Mouse (Mus musculus) brain, embryonic 14.5 days (tissue): ENCODE data around the gene Pdpr. TPM values are rescaled to one million over a fixed set of nuclear protein-coding genes. Genes with fewer than 3 reads are reported as not detected.
A peak's percentile ranks its signal among the peaks of the same experiment; 100 is the strongest.
"Not testable (repeated sequence)": the region's sequence is repeated elsewhere in the genome, so short reads cannot be mapped to it uniquely, and the experiment has no call there.

Source experiments
- DNase-seq: peaks from one replicate; pipeline ENCODE4 v3.0.0-alpha.2; 2011; ENCODE audit warnings: low read depth
- CTCF ChIP-seq: fragments of 200-500 bp; IDR thresholded peaks from 2 replicates; pipeline ENCODE4 v1.5.1; 2012; ENCODE audit warnings: inconsistent platforms, mild to moderate bottlenecking, moderate library complexity, borderline replicate concordance; ENCODE audit not compliant: insufficient read depth, insufficient read length; ENCODE audit errors: extremely low read depth
- POLR2A ChIP-seq: fragments of 200-500 bp; IDR thresholded peaks from 2 replicates; pipeline ENCODE4 v1.6.1; 2012; ENCODE audit warnings: mild to moderate bottlenecking, inconsistent platforms, borderline replicate concordance; ENCODE audit not compliant: poor library complexity, insufficient read depth, insufficient read length, severe bottlenecking; ENCODE audit errors: extremely low read depth
- polyA plus RNA-seq: library from polyadenylated mRNA; depleted of rRNA; stranded (reverse); fragments of >200 nt; gene quantifications from 2 replicates; pipeline ENCODE4 v1.2.3, GENCODE M21; 2012; rRNA removed

Gene Pdpr
- polyA plus RNA-seq, 1 experiment = 14.3 TPM

DNA sequence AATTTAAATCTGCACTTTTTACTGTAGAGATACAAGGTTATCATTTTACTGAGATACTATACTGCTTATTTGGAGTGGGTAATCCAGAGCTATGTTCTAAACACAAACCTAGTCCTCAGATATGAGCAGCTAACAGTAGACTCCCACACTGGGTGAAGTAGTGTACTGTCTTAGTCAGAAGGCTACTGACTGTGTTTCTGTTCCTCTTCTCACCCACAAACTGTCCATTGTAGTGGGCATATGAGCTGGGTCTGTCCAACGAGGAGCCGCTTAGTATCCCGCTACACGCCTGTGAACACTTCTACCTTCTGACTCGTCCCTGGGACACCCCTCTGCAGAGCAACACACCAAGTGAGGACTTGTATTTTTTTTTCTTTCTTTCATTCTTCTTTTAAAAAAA lies 20.5 kb downstream of the Pdpr start:
- TF ChIP-seq CTCF (no peak), POLR2A (no peak)
- DNase-seq = no peak

DNA sequence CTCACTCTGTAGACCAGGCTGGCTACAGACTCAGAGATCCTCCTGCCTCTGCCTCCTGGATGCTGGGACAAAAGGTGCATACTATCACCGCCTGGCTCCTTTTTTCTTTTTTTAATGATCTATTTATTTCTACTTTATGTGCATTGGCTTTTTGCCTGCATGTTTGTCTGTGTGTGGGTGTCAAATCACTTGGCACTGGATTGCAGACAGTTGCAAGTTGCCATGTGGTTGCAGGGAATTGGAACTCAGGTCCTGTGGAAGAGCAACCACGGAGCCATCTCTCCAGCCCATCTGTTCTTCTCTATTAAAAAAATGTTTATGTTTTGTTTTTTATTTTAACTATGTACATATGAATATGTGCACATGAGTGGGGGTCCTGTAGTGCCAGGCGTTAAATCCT lies 25.1 kb downstream of the Pdpr start:
- peak; percentile 71 for DNase-seq
- TF ChIP-seq POLR2A = no peak
- TF ChIP-seq CTCF = no peak

DNA sequence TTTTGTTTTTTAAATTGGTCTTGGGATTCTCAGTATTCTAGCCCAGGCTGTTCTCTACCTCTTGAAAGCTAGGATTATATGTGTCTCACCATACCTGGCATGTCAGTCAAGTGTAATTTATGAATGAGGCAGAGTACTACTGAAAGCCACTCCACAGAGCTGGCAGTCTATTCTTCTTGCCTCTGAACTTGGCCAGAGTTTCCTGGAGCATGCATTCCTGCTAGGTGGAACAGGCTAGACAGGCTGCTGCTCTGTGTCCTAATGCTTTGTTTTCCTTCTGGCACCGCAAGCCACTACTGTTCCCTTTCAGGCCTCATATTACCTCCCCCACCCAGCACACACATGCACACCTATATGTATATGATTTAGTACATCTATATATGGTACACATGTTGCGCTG lies 36.3 kb downstream of the Pdpr start:
- DNase-seq = no peak
- TF ChIP-seq POLR2A = no peak
- TF ChIP-seq CTCF = no peak

DNA sequence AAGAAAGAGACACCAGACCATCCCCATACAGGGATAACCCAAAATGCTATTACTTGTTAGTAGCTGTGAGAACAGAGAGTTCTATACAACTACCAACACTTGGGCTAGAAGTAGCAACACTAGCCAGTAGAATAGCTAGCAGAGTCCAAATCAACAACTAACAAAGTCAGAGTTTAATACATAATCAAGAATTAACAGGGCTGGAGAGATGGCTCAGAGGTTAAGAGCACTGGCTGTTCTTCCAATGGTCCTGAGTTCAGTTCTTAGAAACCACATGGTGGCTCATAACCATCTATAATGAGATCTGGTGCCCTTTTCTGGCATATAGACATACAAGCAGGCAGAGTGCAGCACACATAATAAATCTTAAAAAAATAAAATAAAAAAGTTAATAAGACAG lies 48.1 kb downstream of the Pdpr start:
- TF ChIP-seq CTCF (no peak), POLR2A (no peak)
- no peak for DNase-seq

DNA sequence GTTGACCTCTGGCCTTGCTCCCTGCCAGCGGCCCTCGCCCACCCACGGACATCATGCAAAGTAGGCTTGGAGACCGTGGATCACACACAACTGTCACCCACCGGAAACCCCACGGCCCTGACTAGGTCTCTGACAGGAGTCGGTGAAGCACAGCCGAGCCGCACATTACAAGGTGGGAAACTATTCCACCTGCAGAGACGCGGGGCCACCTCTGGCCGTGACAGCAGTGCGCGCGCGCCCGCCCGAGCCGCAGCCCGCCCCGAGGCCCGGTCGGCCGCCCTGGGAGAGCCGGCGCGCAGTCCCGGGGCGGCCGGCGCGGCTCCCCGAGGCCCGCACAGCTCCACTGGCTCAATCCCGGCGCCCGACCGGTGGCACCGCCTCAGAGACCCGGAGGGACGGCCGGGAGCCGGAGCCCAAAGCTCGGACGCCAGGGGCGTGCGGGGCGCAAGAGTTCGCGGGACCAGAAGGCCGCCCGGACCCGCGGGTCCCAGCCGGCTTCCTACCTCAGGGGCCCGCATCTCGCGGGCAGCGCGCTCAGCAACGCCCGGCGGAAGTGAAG lies 50.5 kb downstream of the Pdpr start:
- DNase-seq = not testable (repeated sequence)

GRCm38 (mm10) chr8:111145460-111146012 lies 51.1 kb downstream of the Pdpr start:
- TF ChIP-seq POLR2A = 0 out of 2 replicates have a peak, but pooled peaks have one; percentile 6
- peak; percentile 95 for DNase-seq

GRCm38 (mm10) chr8:111155721-111156436 lies 61.4 kb downstream of the Pdpr start:
- TF ChIP-seq POLR2A (no peak), CTCF (no peak)
- DNase-seq = no peak

GRCm38 (mm10) chr8:111157617-111158016 lies 63.2 kb downstream of the Pdpr start:
- TF ChIP-seq POLR2A (no peak), CTCF (peak; percentile 66)
- peak; percentile 36 for DNase-seq

- DNase-seq = peak; percentile 65
- no peak for TF ChIP-seq POLR2A
These were observed 77.2 kb downstream of the Pdpr start for GRCm38 (mm10) chr8:111171661-111172060.

DNA sequence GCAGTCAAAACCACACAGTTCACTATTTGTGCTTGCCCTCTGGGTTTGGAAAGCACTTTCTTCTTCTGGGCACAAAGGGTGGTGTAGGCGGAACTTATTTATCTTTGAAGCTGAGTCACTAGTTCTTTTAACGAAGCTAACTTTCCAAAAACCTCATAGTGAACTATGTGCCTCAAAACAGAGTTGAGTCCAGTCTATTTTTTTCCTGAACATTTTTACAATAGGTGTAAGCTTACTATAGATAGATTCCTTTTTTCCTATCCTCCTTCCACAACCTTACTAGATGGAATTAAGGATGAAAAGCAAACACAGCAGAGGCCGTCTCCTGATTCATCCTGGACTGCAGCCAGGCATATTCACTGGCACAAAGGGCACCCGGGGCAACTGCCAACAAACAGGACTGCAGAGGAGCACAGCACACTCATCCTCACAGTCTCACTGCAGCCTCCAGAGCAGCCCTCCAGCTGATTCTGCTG lies 91.1 kb downstream of the Pdpr start:
- peak; percentile 77 for DNase-seq
- TF ChIP-seq POLR2A (no peak), CTCF (no peak)

Other genes with a start within 250 kb of the Pdpr start
- gene Cog4, start 248.0 kb upstream of the Pdpr start, polyA plus RNA-seq = 37.0 and 44.9 TPM in 2 replicates
- 72.0 and 81.3 TPM in 2 replicates for gene Sf3b3, start 247.8 kb upstream of the Pdpr start, polyA plus RNA-seq
- gene Fuk, start 192.1 kb upstream of the Pdpr start, polyA plus RNA-seq = 12.4 and 15.8 TPM in 2 replicates
- gene St3gal2, start 174.7 kb upstream of the Pdpr start, polyA plus RNA-seq = 30.1 and 39.7 TPM in 2 replicates
- 43.5 and 47.2 TPM in 2 replicates for gene Ddx19a, start 96.8 kb upstream of the Pdpr start, polyA plus RNA-seq
- gene Ddx19b, start 62.9 kb upstream of the Pdpr start, polyA plus RNA-seq = 9.8 and 11.1 TPM in 2 replicates
- 61.3 and 76.9 TPM in 2 replicates for gene Aars, start 61.5 kb upstream of the Pdpr start, polyA plus RNA-seq
- not detected in 2 replicates for gene Exosc6, start 38.3 kb upstream of the Pdpr start, polyA plus RNA-seq
- 0.32 and 0.71 TPM in 2 replicates for gene Clec18a, start 2.2 kb upstream of the Pdpr start, polyA plus RNA-seq
- gene Glg1, start 164.6 kb downstream of the Pdpr start, polyA plus RNA-seq = 52.6 and 62.4 TPM in 2 replicates
- gene Rfwd3, start 205.6 kb downstream of the Pdpr start, polyA plus RNA-seq = 22.9 and 24.2 TPM in 2 replicates
- gene Mlkl, start 243.5 kb downstream of the Pdpr start, polyA plus RNA-seq = 0.19 and 0.23 TPM in 2 replicates